Mouse (Mus musculus): ENCODE measurements at regions not wholly inside any gene's neighbourhood (a gene's known extent, or its start where the extent isn't known, plus 50 kb on each side); places are given as distances from the start of the nearest gene placed in this dataset.
A peak's percentile ranks its signal among the peaks of the same experiment; 100 is the strongest.

GRCm38 (mm10) chr15:103102068-103102840 is 64.6 kb downstream of the Smug1 start:
- no peaks in the 10 kb centered on the region for H3K36me3 ChIP-seq
- H3K4me3 ChIP-seq (replicated peaks): peak overlapping the region; percentile 46
- no peaks in the 10 kb centered on the region for H3K27me3 ChIP-seq (replicated peaks)
- peaks cover 56% of the 10 kb centered on the region for H3K4me1 ChIP-seq
- H3K9me3 ChIP-seq (replicated peaks): no peaks in the 10 kb centered on the region
- H3K4me2 ChIP-seq: peak overlapping the region; percentile 64
- 1% methylated on average over 45 of the region's 46 CpGs for WGBS
- peak overlapping the region; percentile 74 for H3K27ac ChIP-seq (replicated peaks)
- H3K9ac ChIP-seq (replicated peaks): peak overlapping the region; percentile 55
- peak; percentile 73 for ATAC-seq (ENCODE audit: low FRiP score)

GRCm38 (mm10) chr15:103100121-103100520 is 66.8 kb downstream of the Smug1 start:
- WGBS: 24% methylated on average over 4 of the region's 4 CpGs
- ATAC-seq (ENCODE audit: low FRiP score): no peak
- Histone ChIP-seq H3K27ac (replicated peaks) (peak overlapping the region; percentile 18; the same call in 1 of the 2 replicates), H3K36me3 (no peaks in the 10 kb centered on the region), H3K9ac (replicated peaks) (no peak overlapping the region), H3K4me2 (peak overlapping the region; percentile 39), H3K9me3 (replicated peaks) (no peaks in the 10 kb centered on the region), H3K27me3 (replicated peaks) (no peaks in the 10 kb centered on the region), H3K4me3 (replicated peaks) (peak overlapping the region; percentile 9; the same call in 1 of the 2 replicates), H3K4me1 (peaks cover 57% of the 10 kb centered on the region)

- WGBS: 75% methylated on average over 7 of the region's 7 CpGs
- no peaks in the 10 kb centered on the region for H3K9me3 ChIP-seq (replicated peaks)
- peaks cover 55% of the 10 kb centered on the region for H3K4me1 ChIP-seq
- peak overlapping the region; percentile 69; the same call in 1 of the 2 replicates for H3K27ac ChIP-seq (replicated peaks)
- no peaks in the 10 kb centered on the region for H3K36me3 ChIP-seq
- no peak overlapping the region for H3K4me2 ChIP-seq
- no peak for ATAC-seq (ENCODE audit: low FRiP score)
- no peak overlapping the region for H3K4me3 ChIP-seq (replicated peaks)
- no peaks in the 10 kb centered on the region for H3K27me3 ChIP-seq (replicated peaks)
- no peak overlapping the region for H3K9ac ChIP-seq (replicated peaks)
Measured at GRCm38 (mm10) chr15:103094457-103094856, 72.4 kb downstream of the Smug1 start.

GRCm38 (mm10) chr15:103093655-103094054 is 73.2 kb downstream of the Smug1 start:
- Histone ChIP-seq H3K4me3 (replicated peaks) (no peak overlapping the region), H3K27ac (replicated peaks) (peak overlapping the region; percentile 69), H3K4me1 (peaks cover 63% of the 10 kb centered on the region), H3K27me3 (replicated peaks) (no peaks in the 10 kb centered on the region), H3K9me3 (replicated peaks) (no peaks in the 10 kb centered on the region), H3K4me2 (no peak overlapping the region), H3K36me3 (no peaks in the 10 kb centered on the region), H3K9ac (replicated peaks) (no peak overlapping the region)
- 21% methylated on average over 12 of the region's 12 CpGs for WGBS
- peak; percentile 42 for ATAC-seq (ENCODE audit: low FRiP score)

GRCm38 (mm10) chr15:103092496-103092895 is 73.8 kb downstream of the Hoxc4 start:
- peaks cover 74% of the 10 kb centered on the region for H3K4me1 ChIP-seq
- H3K27ac ChIP-seq (replicated peaks): no peak overlapping the region
- H3K9ac ChIP-seq (replicated peaks): no peak overlapping the region
- no peak overlapping the region for H3K4me2 ChIP-seq
- H3K9me3 ChIP-seq (replicated peaks): no peaks in the 10 kb centered on the region
- H3K36me3 ChIP-seq: no peaks in the 10 kb centered on the region
- H3K4me3 ChIP-seq (replicated peaks): no peak overlapping the region
- ATAC-seq (ENCODE audit: low FRiP score): no peak
- H3K27me3 ChIP-seq (replicated peaks): no peaks in the 10 kb centered on the region

- H3K27ac ChIP-seq (replicated peaks): no peak overlapping the region
- H3K9ac ChIP-seq (replicated peaks): no peak overlapping the region
- H3K4me1 ChIP-seq: peaks cover 79% of the 10 kb centered on the region
- no peaks in the 10 kb centered on the region for H3K27me3 ChIP-seq (replicated peaks)
- 54% methylated on average over 6 of the region's 6 CpGs for WGBS
- no peak overlapping the region for H3K4me3 ChIP-seq (replicated peaks)
- no peaks in the 10 kb centered on the region for H3K36me3 ChIP-seq
- no peaks in the 10 kb centered on the region for H3K9me3 ChIP-seq (replicated peaks)
- ATAC-seq (ENCODE audit: low FRiP score): no peak
- no peak overlapping the region for H3K4me2 ChIP-seq
Measured at GRCm38 (mm10) chr15:103090280-103091164, 71.8 kb downstream of the Hoxc4 start.

- H3K27me3 ChIP-seq (replicated peaks): no peaks in the 10 kb centered on the region
- H3K9ac ChIP-seq (replicated peaks): no peak overlapping the region
- H3K4me1 ChIP-seq: peaks cover 80% of the 10 kb centered on the region
- H3K27ac ChIP-seq (replicated peaks): no peak overlapping the region
- no peaks in the 10 kb centered on the region for H3K9me3 ChIP-seq (replicated peaks)
- no peak for ATAC-seq (ENCODE audit: low FRiP score)
- no peaks in the 10 kb centered on the region for H3K36me3 ChIP-seq
- no peak overlapping the region for H3K4me2 ChIP-seq
- 77% methylated on average over 1 of the region's 1 CpGs for WGBS
- H3K4me3 ChIP-seq (replicated peaks): no peak overlapping the region
Measured at GRCm38 (mm10) chr15:103089852-103090251, 71.1 kb downstream of the Hoxc4 start.

GRCm38 (mm10) chr15:103089440-103089839 is 70.7 kb downstream of the Hoxc4 start:
- 84% methylated on average over 1 of the region's 1 CpGs for WGBS
- no peaks in the 10 kb centered on the region for H3K27me3 ChIP-seq (replicated peaks)

GRCm38 (mm10) chr15:103087204-103087603 is 68.5 kb downstream of the Hoxc4 start:
- peak; percentile 33; the same call in 1 of the 2 replicates for ATAC-seq (ENCODE audit: low FRiP score)
- Histone ChIP-seq H3K36me3 (no peaks in the 10 kb centered on the region), H3K27ac (replicated peaks) (peak overlapping the region; percentile 72), H3K9ac (replicated peaks) (no peak overlapping the region), H3K4me2 (no peak overlapping the region), H3K4me1 (peaks cover 64% of the 10 kb centered on the region), H3K27me3 (replicated peaks) (0 out of 2 replicates have a peak, but pooled peaks cover 8% of the 10 kb centered on the region), H3K4me3 (replicated peaks) (no peak overlapping the region), H3K9me3 (replicated peaks) (no peaks in the 10 kb centered on the region)
- WGBS: 8% methylated on average over 4 of the region's 4 CpGs

More at GRCm38 (mm10) chr15:103089440-103089839, 70.7 kb downstream of the Hoxc4 start:
- Histone ChIP-seq H3K4me3 (replicated peaks) (no peak overlapping the region), H3K4me2 (no peak overlapping the region), H3K36me3 (no peaks in the 10 kb centered on the region), H3K27ac (replicated peaks) (no peak overlapping the region), H3K9me3 (replicated peaks) (no peaks in the 10 kb centered on the region), H3K4me1 (peaks cover 76% of the 10 kb centered on the region), H3K9ac (replicated peaks) (no peak overlapping the region)
- no peak for ATAC-seq (ENCODE audit: low FRiP score)

- Histone ChIP-seq H3K9me3 (replicated peaks) (no peaks in the 10 kb centered on the region), H3K4me3 (replicated peaks) (peak overlapping the region; percentile 30), H3K9ac (replicated peaks) (no peak overlapping the region), H3K4me2 (peak overlapping the region; percentile 69), H3K4me1 (peaks cover 64% of the 10 kb centered on the region), H3K27me3 (replicated peaks) (0 out of 2 replicates have a peak, but pooled peaks cover 8% of the 10 kb centered on the region), H3K27ac (replicated peaks) (peak overlapping the region; percentile 72), H3K36me3 (no peaks in the 10 kb centered on the region)
- peak; percentile 26; the same call in 1 of the 2 replicates for ATAC-seq (ENCODE audit: low FRiP score)
- 12% methylated on average over 15 of the region's 15 CpGs for WGBS
Measured at GRCm38 (mm10) chr15:103086672-103087069, 67.9 kb downstream of the Hoxc4 start.

Data from neural tube, embryonic 15.5 days (tissue).